Mouse (Mus musculus) small intestine, adult 2 months (tissue): Measurements from ENCODE around the gene Ms4a4d.

Experiments used
- CTCF ChIP-seq: fragments of 200-500 bp; IDR thresholded peaks from 2 replicates; pipeline ENCODE4 v1.5.1; 2012; ENCODE audit warnings: low read depth, mild to moderate bottlenecking, control low read depth, inconsistent platforms, low read length, moderate library complexity, mixed read lengths; ENCODE audit not compliant: insufficient replicate concordance, insufficient read length; ENCODE audit errors: extremely low read depth
- POLR2A ChIP-seq: fragments of 200-500 bp; IDR thresholded peaks from 2 replicates; pipeline ENCODE4 v1.6.1; 2012; ENCODE audit warnings: low read depth, mild to moderate bottlenecking, control low read depth, inconsistent platforms, low read length, moderate library complexity

GRCm38 (mm10) chr19:11533421-11533820, 3.2 kb upstream of the Ms4a4d start:
- TF ChIP-seq POLR2A, result no peak
- TF ChIP-seq CTCF, result no peak
